Mouse (Mus musculus) spleen, postnatal 14 days (tissue): ENCODE data around the gene Myo18a.

Experiments
- DNase-seq, 2 experiments: peaks; one replicate each; pipeline ENCODE4 v3.0.0; 2021 to 2022; ENCODE audit warnings: low spot score in 2 of 2

The Myo18a gene

GRCm38 (mm10) chr11:77900187-77900586, 137.1 kb downstream of the Myo18a start:
- DNase-seq: no peak

- no peak for DNase-seq
Measured at GRCm38 (mm10) chr11:77900696-77901095, 137.7 kb downstream of the Myo18a start.

- no peak for DNase-seq
Measured at GRCm38 (mm10) chr11:77901366-77901765, 138.3 kb downstream of the Myo18a start.

GRCm38 (mm10) chr11:77901775-77902355, 138.8 kb downstream of the Myo18a start:
- DNase-seq: no peak

GRCm38 (mm10) chr11:77903761-77904160, 140.7 kb downstream of the Myo18a start:
- no peak for DNase-seq

- no peak for DNase-seq
Measured at GRCm38 (mm10) chr11:77904707-77905106, 141.7 kb downstream of the Myo18a start.

- DNase-seq: no peak
Measured at GRCm38 (mm10) chr11:77906097-77906687, 143.1 kb downstream of the Myo18a start.

GRCm38 (mm10) chr11:77906747-77907174, 143.7 kb downstream of the Myo18a start:
- no peak for DNase-seq

GRCm38 (mm10) chr11:77908468-77908867, 145.4 kb downstream of the Myo18a start:
- no peak for DNase-seq

GRCm38 (mm10) chr11:77909376-77909775, 146.3 kb downstream of the Myo18a start:
- DNase-seq: no peak

- DNase-seq: no peak
Measured at GRCm38 (mm10) chr11:77909776-77910175, 146.7 kb downstream of the Myo18a start.

- no peak for DNase-seq
Measured at GRCm38 (mm10) chr11:77913505-77913904, 150.5 kb downstream of the Myo18a start.

GRCm38 (mm10) chr11:77914598-77915260, 151.7 kb downstream of the Myo18a start:
- DNase-seq: no peak
